Mouse (Mus musculus) intestine, embryonic 14.5 days (tissue): ENCODE measurements around the gene Cdh4. TPM values are rescaled to one million over a fixed set of nuclear protein-coding genes. Genes with fewer than 3 reads are reported as not detected.

Source experiments
- ATAC-seq: fragments of 200-750 bp; cut with Nextera tagmentation; replicated peaks from 2 replicates; pipeline ENCODE4 v1.8.0; 2017; ENCODE audit warnings: low read depth, moderate number of reproducible peaks, moderate TSS enrichment, moderate library complexity; ENCODE audit not compliant: low FRiP score, low TSS enrichment
- DNase-seq: peaks from one replicate; pipeline ENCODE4 v3.0.0-alpha.2; 2018; ENCODE audit warnings: low spot score
- H3K27ac ChIP-seq: fragments of 300-500 bp; sonication (generic); 2 replicates; pipeline ENCODE4 v1.5.1; 2014; ENCODE audit warnings: low read depth, mild to moderate bottlenecking, control low read depth
- H3K27me3 ChIP-seq: fragments of 300-500 bp; sonication (generic); replicated peaks from 2 replicates; pipeline ENCODE4 v1.6.1; 2014; ENCODE audit warnings: low read length, control low read depth; ENCODE audit not compliant: control insufficient read depth, insufficient read depth
- H3K36me3 ChIP-seq: fragments of 300-500 bp; sonication (generic); 2 replicates; pipeline ENCODE4 v1.6.1; 2014; ENCODE audit warnings: low read length, control low read depth; ENCODE audit not compliant: control insufficient read depth, insufficient read depth
- H3K4me1 ChIP-seq: fragments of 300-500 bp; sonication (generic); replicated peaks from 2 replicates; pipeline ENCODE4 v1.6.1; 2014; ENCODE audit warnings: low read length, control low read depth, mixed read lengths; ENCODE audit not compliant: control insufficient read depth, insufficient read depth
- H3K4me2 ChIP-seq: fragments of 300-500 bp; sonication (generic); 2 replicates; pipeline ENCODE4 v1.6.1; 2014; ENCODE audit warnings: low read length
- H3K4me3 ChIP-seq: fragments of 300-500 bp; sonication (generic); 2 replicates; pipeline ENCODE4 v1.5.1; 2014; ENCODE audit warnings: low read depth, low read length, control low read depth, mixed read lengths
- H3K9ac ChIP-seq: fragments of 300-500 bp; sonication (generic); 2 replicates; pipeline ENCODE4 v1.6.1; 2014; ENCODE audit warnings: mild to moderate bottlenecking, low read length
- H3K9me3 ChIP-seq: fragments of 300-500 bp; sonication (generic); 2 replicates; pipeline ENCODE4 v1.6.1; 2016; ENCODE audit warnings: low read length, control low read depth; ENCODE audit not compliant: control insufficient read depth
- WGBS: fragments of 180-500 bp; shearing (Covaris S2); extraction: QIAGEN DNeasy Blood & Tissue Kit; methylation state at CpG from one replicate; pipeline ENCODE4 v1.1.7; 2014; 5-methylcytosine and 5-hydroxymethylcytosine counted together
- polyA plus RNA-seq: library from polyadenylated mRNA; unstranded; fragments of >200 nt; fragmentation: Nextera tagmentation; extraction: Ambion mirVana; gene quantifications from 2 replicates; pipeline ENCODE4 v1.2.1, GENCODE M21; 2014

The Cdh4 gene
- 1.4 and 1.8 TPM in 2 replicates for polyA plus RNA-seq

DNA sequence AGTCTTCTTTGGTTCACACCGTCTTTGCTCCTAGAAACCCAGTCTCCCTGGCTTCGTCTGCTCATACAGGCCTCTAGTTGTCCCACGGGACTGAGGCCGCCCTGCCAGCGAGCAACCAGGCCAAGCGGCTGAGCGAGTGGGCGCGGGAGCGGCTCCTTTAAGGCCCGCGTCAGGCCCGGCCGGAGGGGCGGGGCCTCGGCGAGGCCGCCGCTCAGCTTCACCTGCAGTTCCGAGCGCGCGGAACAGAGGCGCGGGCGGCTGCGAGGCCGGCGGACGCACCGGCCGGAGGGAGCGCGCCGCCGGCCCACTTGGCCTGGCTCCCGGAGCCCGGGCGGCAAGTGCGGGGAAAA lies at the start of gene Cdh4:
Cdh4 (plus strand) TSS at position 241 of the 350 bp plus-strand sequence.
- DNase-seq (peak; percentile 79), ATAC-seq (peak; percentile 90)
- under 1% methylated on average over 36 of the region's 40 CpGs for WGBS
- Histone ChIP-seq H3K4me2 (peak within 1 kb of the TSS; percentile 99), H3K36me3 (no peaks in the 10 kb centered on the region), H3K9ac (peak within 1 kb of the TSS; percentile 48), H3K4me3 (peak within 1 kb of the TSS; percentile 53), H3K4me1 (no peaks in the 10 kb centered on the region; the same call in 1 of the 2 replicates), H3K9me3 (no peaks in the 10 kb centered on the region), H3K27me3 (peaks cover 31% of the 10 kb centered on the region), H3K27ac (no peak within 1 kb of the TSS)

DNA sequence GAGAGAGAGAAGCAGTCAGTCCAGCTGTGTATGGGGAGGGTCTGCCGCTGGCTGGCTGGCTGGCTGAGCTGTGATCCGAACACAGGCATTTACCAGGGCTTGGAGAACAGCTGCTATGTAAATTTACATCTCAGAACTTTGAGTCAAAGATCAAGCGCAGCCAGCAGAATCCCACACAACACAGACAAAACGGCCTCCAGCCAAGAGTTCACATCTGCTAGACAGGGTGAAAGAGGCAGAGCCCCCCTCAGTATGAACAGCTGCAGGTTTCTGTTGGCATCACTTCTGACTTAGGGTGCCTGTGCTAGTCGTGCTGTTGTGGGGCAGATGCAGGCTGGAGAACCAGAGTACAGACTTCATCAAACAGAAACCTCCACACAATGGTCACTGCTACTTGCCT lies 46.8 kb upstream of the Cdh4 start:
- DNase-seq: no peak
- Histone ChIP-seq H3K9ac (no peak overlapping the region), H3K4me1 (peaks cover 14% of the 10 kb centered on the region; the same call in 1 of the 2 replicates), H3K36me3 (no peaks in the 10 kb centered on the region), H3K4me3 (no peak overlapping the region), H3K4me2 (no peak overlapping the region), H3K9me3 (no peaks in the 10 kb centered on the region), H3K27me3 (no peaks in the 10 kb centered on the region), H3K27ac (no peak overlapping the region)
- ATAC-seq: no peak
- WGBS: 33% methylated on average over 5 of the region's 5 CpGs

- Histone ChIP-seq H3K9ac (no peak overlapping the region), H3K9me3 (no peaks in the 10 kb centered on the region), H3K4me2 (no peak overlapping the region), H3K36me3 (no peaks in the 10 kb centered on the region), H3K4me1 (0 out of 2 replicates have a peak, but pooled peaks cover 3% of the 10 kb centered on the region), H3K4me3 (no peak overlapping the region), H3K27me3 (no peaks in the 10 kb centered on the region), H3K27ac (no peak overlapping the region)
- ATAC-seq: 0 out of 2 replicates have a peak, but pooled peaks have one; percentile 23
- 75% methylated on average over 14 of the region's 14 CpGs for WGBS
- DNase-seq: no peak
Observed at GRCm38 (mm10) chr2:179399645-179400249, 42.5 kb upstream of the Cdh4 start.

DNA sequence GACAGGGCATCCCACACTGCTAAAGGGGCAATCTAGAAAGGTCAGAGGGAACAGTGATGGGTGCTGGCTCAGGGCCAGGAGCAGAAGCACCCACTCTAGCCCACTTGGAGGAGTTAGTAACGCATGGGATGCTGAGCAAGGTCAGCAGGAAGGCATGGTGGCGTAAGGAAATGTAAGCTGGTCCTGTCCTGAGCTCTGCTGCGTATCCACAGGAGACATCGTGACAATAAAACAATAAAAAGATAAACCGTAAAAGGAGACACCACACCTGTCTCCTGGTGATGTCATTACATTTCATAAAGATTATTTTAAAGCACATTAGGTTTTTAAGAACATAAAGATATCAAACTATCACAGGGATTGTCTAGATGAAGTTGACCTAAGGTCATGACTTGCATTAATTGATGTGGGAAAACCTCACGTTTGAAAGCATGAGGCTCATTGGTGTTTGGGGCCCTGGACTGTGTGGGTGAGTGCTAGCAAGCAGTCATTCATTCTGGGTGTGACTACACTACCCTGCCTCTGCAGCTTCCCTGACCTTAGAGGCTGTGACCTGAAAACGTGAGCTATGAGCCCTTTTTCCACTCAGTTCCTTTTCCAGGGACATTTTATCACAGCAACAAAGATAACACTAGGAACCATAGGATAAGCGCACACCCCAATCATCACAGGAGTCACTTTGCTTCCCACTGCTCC lies 31.2 kb upstream of the Cdh4 start:
- Histone ChIP-seq H3K9me3 (no peaks in the 10 kb centered on the region), H3K9ac (no peak overlapping the region), H3K27ac (no peak overlapping the region), H3K27me3 (no peaks in the 10 kb centered on the region), H3K4me3 (no peak overlapping the region), H3K4me2 (no peak overlapping the region), H3K4me1 (0 out of 2 replicates have a peak, but pooled peaks cover 3% of the 10 kb centered on the region), H3K36me3 (no peaks in the 10 kb centered on the region)
- WGBS: 49% methylated on average over 8 of the region's 8 CpGs
- DNase-seq: no peak
- ATAC-seq: peak; percentile 59

DNA sequence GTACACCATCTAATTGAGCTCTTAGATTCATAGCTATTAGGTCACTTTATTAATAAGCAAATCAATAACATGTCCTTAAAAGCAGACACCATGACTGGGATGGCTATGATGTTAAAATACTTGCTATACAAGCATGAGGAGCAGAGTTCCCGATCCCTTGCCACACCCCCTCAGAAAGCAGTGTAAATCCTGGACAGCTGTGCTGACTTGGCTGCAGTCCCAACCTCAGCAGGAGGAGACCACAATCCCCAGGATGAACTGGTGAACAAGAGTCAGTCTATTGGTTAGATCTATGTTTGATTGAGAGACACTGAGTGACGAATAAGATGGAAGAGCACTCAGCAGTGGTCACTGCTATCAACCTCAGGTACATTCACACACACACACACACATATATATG lies 29.3 kb upstream of the Cdh4 start:
- 52% methylated on average over 2 of the region's 2 CpGs for WGBS

GRCm38 (mm10) chr2:179414253-179414652 lies 28.0 kb upstream of the Cdh4 start:
- WGBS: 81% methylated on average over 11 of the region's 11 CpGs
- H3K9me3 ChIP-seq: no peaks in the 10 kb centered on the region
- no peak overlapping the region for H3K9ac ChIP-seq
- H3K27ac ChIP-seq: no peak overlapping the region
- no peak for ATAC-seq
- H3K4me1 ChIP-seq: 0 out of 2 replicates have a peak, but pooled peaks cover 3% of the 10 kb centered on the region
- H3K4me3 ChIP-seq: no peak overlapping the region
- no peaks in the 10 kb centered on the region for H3K36me3 ChIP-seq
- no peaks in the 10 kb centered on the region for H3K27me3 ChIP-seq
- no peak for DNase-seq
- H3K4me2 ChIP-seq: no peak overlapping the region

More for the DNA sequence above, 29.3 kb upstream of the Cdh4 start:
- Histone ChIP-seq H3K9me3 (no peaks in the 10 kb centered on the region), H3K4me1 (0 out of 2 replicates have a peak, but pooled peaks cover 3% of the 10 kb centered on the region), H3K9ac (no peak overlapping the region), H3K4me3 (no peak overlapping the region), H3K4me2 (no peak overlapping the region), H3K36me3 (no peaks in the 10 kb centered on the region), H3K27me3 (no peaks in the 10 kb centered on the region), H3K27ac (no peak overlapping the region)
- ATAC-seq: no peak
- DNase-seq: no peak

DNA sequence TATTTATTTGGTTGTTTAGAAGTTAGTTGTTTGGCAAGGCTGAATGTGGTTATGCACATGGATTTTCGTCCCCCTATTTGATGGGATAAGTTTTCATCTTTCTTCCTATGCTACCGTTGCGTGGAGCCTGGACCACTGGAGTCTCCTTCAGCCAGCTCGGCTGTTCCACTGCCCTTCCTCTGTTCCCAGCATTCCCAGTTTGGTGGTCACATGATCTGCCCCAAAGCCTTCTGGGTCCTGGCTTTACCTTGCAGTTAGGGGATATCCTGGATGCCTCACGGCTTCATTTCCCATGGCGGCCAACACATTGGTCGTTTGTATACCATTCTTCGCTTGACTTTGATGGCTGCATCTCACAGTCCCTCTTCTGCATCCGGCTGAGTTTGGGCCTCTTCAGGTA lies 27.5 kb upstream of the Cdh4 start:
- H3K4me2 ChIP-seq: no peak overlapping the region
- H3K9ac ChIP-seq: no peak overlapping the region
- no peak overlapping the region for H3K4me3 ChIP-seq
- no peaks in the 10 kb centered on the region for H3K9me3 ChIP-seq
- H3K4me1 ChIP-seq: 0 out of 2 replicates have a peak, but pooled peaks cover 3% of the 10 kb centered on the region
- DNase-seq (no peak), ATAC-seq (no peak)
- H3K27ac ChIP-seq: no peak overlapping the region
- 91% methylated on average over 9 of the region's 9 CpGs for WGBS
- H3K36me3 ChIP-seq: no peaks in the 10 kb centered on the region
- H3K27me3 ChIP-seq: no peaks in the 10 kb centered on the region

DNA sequence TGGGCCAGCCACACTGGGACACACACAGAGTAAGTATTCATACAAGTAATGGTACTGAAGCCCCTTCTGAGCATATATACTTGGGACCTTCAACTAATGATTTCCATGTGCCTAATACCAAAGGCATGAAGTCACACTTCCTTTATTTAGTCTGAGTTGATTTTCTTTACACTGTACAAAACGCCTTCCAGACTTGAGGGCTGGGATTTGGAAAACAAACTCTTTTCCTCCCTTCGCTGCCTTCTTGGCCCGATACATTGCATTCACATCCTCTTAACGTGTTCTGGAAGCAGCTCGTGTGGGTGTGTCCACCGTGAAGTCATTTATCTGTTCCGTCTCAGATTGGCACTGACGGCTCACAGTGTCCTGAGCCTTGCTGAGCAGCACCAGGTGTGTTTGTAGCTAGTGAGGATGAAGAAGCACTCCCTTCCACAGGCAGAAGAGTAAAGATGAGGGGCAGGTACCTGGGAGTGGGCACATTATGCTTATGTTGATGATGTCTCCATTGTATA lies 26.3 kb upstream of the Cdh4 start:
- no peak for DNase-seq
- no peak overlapping the region for H3K4me2 ChIP-seq

More for the DNA sequence above, 26.3 kb upstream of the Cdh4 start:
- H3K27me3 ChIP-seq: no peaks in the 10 kb centered on the region
- H3K36me3 ChIP-seq: no peaks in the 10 kb centered on the region
- H3K27ac ChIP-seq: no peak overlapping the region
- 39% methylated on average over 8 of the region's 8 CpGs for WGBS
- ATAC-seq: no peak
- H3K4me1 ChIP-seq: 0 out of 2 replicates have a peak, but pooled peaks cover 3% of the 10 kb centered on the region
- no peak overlapping the region for H3K4me3 ChIP-seq
- no peak overlapping the region for H3K9ac ChIP-seq
- H3K9me3 ChIP-seq: no peaks in the 10 kb centered on the region
